In genomic region chr11:120060634-120061033, GRCm38 (mm10) we compare ENCODE assay signal across 26 mouse cellular contexts. TPM values are rescaled to one million over a fixed set of nuclear protein-coding genes. Genes with fewer than 3 reads are reported as not detected.
A peak's percentile ranks its signal among the peaks of the same experiment; 100 is the strongest.
DNase-seq lines count a peak whose midpoint lies in the region; ATAC-seq and TF ChIP-seq lines count a peak whose summit lies in the region.
"Had no signal": no experiment of that assay in that cellular context is flagged by ENCODE, and none has a peak within 500 bp of the region (broad histone marks: within the 10 kb centered on the region; RNA-seq: fewer than 3 reads in every experiment).

No protein-coding gene starts in this region.

- H3K27me3 ChIP-seq in intestine, embryonic 16.5 days (replicated peaks; ENCODE audit: control insufficient read depth, insufficient read depth, low read length): no peaks in the 10 kb centered on the region
- no peaks in the 10 kb centered on the region for H3K27me3 ChIP-seq in intestine, embryonic 15.5 days (replicated peaks)
- no peaks in the 10 kb centered on the region for H3K27me3 ChIP-seq in neural tube, embryonic 11.5 days (ENCODE audit: control insufficient read depth, insufficient read depth, low read length)
- no peaks in the 10 kb centered on the region for H3K27me3 ChIP-seq in intestine, postnatal 0 days (replicated peaks; ENCODE audit: control insufficient read depth, insufficient read depth, low read length)
- H3K27me3 ChIP-seq: embryonic facial prominence, embryonic 13.5 days; embryonic facial prominence, embryonic 15.5 days; forebrain, embryonic 13.5 days; forebrain, embryonic 15.5 days; Patski had no signal

- WGBS in intestine, embryonic 16.5 days: 74% methylated on average over 8 of the region's 8 CpGs
- WGBS in intestine, embryonic 15.5 days: 71% methylated on average over 8 of the region's 8 CpGs
- WGBS in neural tube, embryonic 11.5 days: 81% methylated on average over 8 of the region's 8 CpGs
- WGBS in intestine, postnatal 0 days: 52% methylated on average over 8 of the region's 8 CpGs

- H3K4me1 ChIP-seq in intestine, embryonic 16.5 days (ENCODE audit: control insufficient read depth, insufficient read depth, low read length): peaks cover 14% of the 10 kb centered on the region
- H3K4me1 ChIP-seq in intestine, embryonic 15.5 days (replicated peaks): no peaks in the 10 kb centered on the region
- no peaks in the 10 kb centered on the region for H3K4me1 ChIP-seq in neural tube, embryonic 11.5 days (ENCODE audit: control insufficient read depth, insufficient read depth, low read length)
- H3K4me1 ChIP-seq in intestine, postnatal 0 days (replicated peaks; ENCODE audit: control insufficient read depth, insufficient read depth, low read length): no peaks in the 10 kb centered on the region
- H3K4me1 ChIP-seq: forebrain, embryonic 13.5 days; forebrain, embryonic 15.5 days had no signal

- peak overlapping the region; percentile 6; the same call in 1 of the 2 replicates for H3K27ac ChIP-seq in intestine, embryonic 16.5 days (ENCODE audit: low read length)
- H3K27ac ChIP-seq in intestine, embryonic 15.5 days: no peak overlapping the region
- H3K27ac ChIP-seq in neural tube, embryonic 11.5 days (ENCODE audit: low read depth, low read length): no peak overlapping the region
- H3K27ac ChIP-seq in intestine, postnatal 0 days (ENCODE audit: low read depth, low read length): no peak overlapping the region
- H3K27ac ChIP-seq: embryonic facial prominence, embryonic 13.5 days; embryonic facial prominence, embryonic 15.5 days; forebrain, embryonic 13.5 days; forebrain, embryonic 15.5 days had no signal

- TF ChIP-seq CTCF in intestine, postnatal 0 days (IDR thresholded peaks at IDR 0.05; ENCODE audit: low read depth): no peak

- 0 out of 2 replicates have a peak overlapping the region, but pooled peaks have one; percentile 14 for H3K9ac ChIP-seq in intestine, embryonic 16.5 days (ENCODE audit: low read depth, low read length)
- no peak overlapping the region for H3K9ac ChIP-seq in intestine, embryonic 15.5 days
- no peak overlapping the region for H3K9ac ChIP-seq in neural tube, embryonic 11.5 days (ENCODE audit: low read length)
- H3K9ac ChIP-seq in intestine, postnatal 0 days (ENCODE audit: low read depth, low read length): no peak overlapping the region
- H3K9ac ChIP-seq: embryonic facial prominence, embryonic 13.5 days; embryonic facial prominence, embryonic 15.5 days; forebrain, embryonic 13.5 days; forebrain, embryonic 15.5 days had no signal

- H3K4me2 ChIP-seq in intestine, embryonic 16.5 days (ENCODE audit: low read depth, low read length): no peak overlapping the region
- H3K4me2 ChIP-seq in intestine, embryonic 15.5 days (replicated peaks): no peak overlapping the region
- H3K4me2 ChIP-seq in neural tube, embryonic 11.5 days (ENCODE audit: low read depth): no peak overlapping the region
- no peak overlapping the region for H3K4me2 ChIP-seq in intestine, postnatal 0 days (replicated peaks; ENCODE audit: low read depth)
- H3K4me2 ChIP-seq: embryonic facial prominence, embryonic 13.5 days; embryonic facial prominence, embryonic 15.5 days; forebrain, embryonic 13.5 days; forebrain, embryonic 15.5 days had no signal

- H3K9me3 ChIP-seq in intestine, embryonic 16.5 days (ENCODE audit: control insufficient read depth, low read length): no peaks in the 10 kb centered on the region
- H3K9me3 ChIP-seq in intestine, embryonic 15.5 days: no peaks in the 10 kb centered on the region
- H3K9me3 ChIP-seq in neural tube, embryonic 11.5 days (ENCODE audit: control insufficient read depth, low read length): no peaks in the 10 kb centered on the region
- no peaks in the 10 kb centered on the region for H3K9me3 ChIP-seq in intestine, postnatal 0 days (ENCODE audit: control insufficient read depth)
- H3K9me3 ChIP-seq: embryonic facial prominence, embryonic 15.5 days; forebrain, embryonic 13.5 days; forebrain, embryonic 15.5 days; G1E had no signal

- H3K36me3 ChIP-seq in intestine, embryonic 16.5 days (ENCODE audit: control insufficient read depth, insufficient read depth, low read length): no peaks in the 10 kb centered on the region
- 0 out of 2 replicates have a peak, but pooled peaks cover 4% of the 10 kb centered on the region for H3K36me3 ChIP-seq in intestine, embryonic 15.5 days
- peaks cover 5% of the 10 kb centered on the region; the same call in 1 of the 2 replicates for H3K36me3 ChIP-seq in neural tube, embryonic 11.5 days (ENCODE audit: control insufficient read depth, insufficient read depth, low read length)
- peaks cover 16% of the 10 kb centered on the region; the same call in 1 of the 2 replicates for H3K36me3 ChIP-seq in intestine, postnatal 0 days (ENCODE audit: control insufficient read depth, insufficient read depth)

- no peak overlapping the region for H3K4me3 ChIP-seq in intestine, embryonic 16.5 days (ENCODE audit: low read length)
- no peak overlapping the region for H3K4me3 ChIP-seq in intestine, embryonic 15.5 days (replicated peaks)
- no peak overlapping the region for H3K4me3 ChIP-seq in neural tube, embryonic 11.5 days (ENCODE audit: low read depth, low read length)
- no peak overlapping the region for H3K4me3 ChIP-seq in intestine, postnatal 0 days (ENCODE audit: low read depth, low read length)
- H3K4me3 ChIP-seq: embryonic facial prominence, embryonic 13.5 days; embryonic facial prominence, embryonic 15.5 days; erythroblast, embryonic 14.5 days; forebrain, embryonic 13.5 days; forebrain, embryonic 15.5 days had no signal

- DNase-seq in cerebellum, postnatal 14 days: peak; percentile 56 to 64
- DNase-seq in cerebellum, adult 18-20 months: no peak
- DNase-seq in neural tube, embryonic 11.5 days (ENCODE audit: low spot score): peak; percentile 7
- no peak for DNase-seq in neural tube, embryonic 10.5 days (ENCODE audit: extremely low spot score, low spot score)
- DNase-seq in ovary, postnatal 14 days (ENCODE audit: low spot score): no peak
- DNase-seq: adrenal gland, adult 8-10 months; adrenal gland, postnatal 14 days; adrenal gland, postnatal 36 days; B cell, adult 2 months; cerebellum, adult 11 months; cerebellum, adult 8-10 months; cerebellum, adult 9-11 months; cerebellum, postnatal 36 days; embryo, embryonic 11 days had no signal

- ATAC-seq in intestine, embryonic 16.5 days: 0 out of 2 replicates have a peak, but pooled peaks have one; percentile 26
- no peak for ATAC-seq in intestine, embryonic 15.5 days
- ATAC-seq in neural tube, embryonic 11.5 days (ENCODE audit: insufficient read depth, low FRiP score, low TSS enrichment): no peak
- ATAC-seq in intestine, postnatal 0 days: 0 out of 2 replicates have a peak, but pooled peaks have one; percentile 4
- ATAC-seq: activated CD4-positive, CD25-positive, alpha-beta regulatory T cell, adult 4 months; CD4-positive, CD25-positive, alpha-beta regulatory T cell, adult 4 months; forebrain, embryonic 13.5 days; forebrain, embryonic 15.5 days; Patski had no signal

RNA-seq across cellular contexts. Expression of gene Aatk, which starts 13.7 kb away (rescaled TPM):
- 1.7 and 2.3 TPM in 2 replicates for polyA plus RNA-seq in intestine, embryonic 16.5 days (2015; fragmentation: Nextera tagmentation; extraction: Ambion mirVana)
- 3.1 and 3.4 TPM in 2 replicates for polyA plus RNA-seq in intestine, embryonic 15.5 days (2015; fragmentation: Nextera tagmentation; extraction: Ambion mirVana)
- polyA plus RNA-seq in neural tube, embryonic 11.5 days (2014; fragmentation: Nextera tagmentation; extraction: Ambion mirVana): 3.0 and 5.1 TPM in 2 replicates
- 1.6 and 1.7 TPM in 2 replicates for polyA plus RNA-seq in intestine, postnatal 0 days (2015; fragmentation: Nextera tagmentation; extraction: Ambion mirVana)
- polyA plus RNA-seq: activated CD4-positive, CD25-positive, alpha-beta regulatory T cell, adult 4 months; CD4-positive, CD25-positive, alpha-beta regulatory T cell, adult 4 months; G1E had no signal

RNA-seq across cellular contexts. Expression of gene Cep131, which starts 26.0 kb away (rescaled TPM):
- polyA plus RNA-seq in intestine, embryonic 16.5 days (2015; fragmentation: Nextera tagmentation; extraction: Ambion mirVana): 12.0 and 12.2 TPM in 2 replicates
- polyA plus RNA-seq in intestine, embryonic 15.5 days (2015; fragmentation: Nextera tagmentation; extraction: Ambion mirVana): 14.2 and 19.7 TPM in 2 replicates
- 28.4 and 32.2 TPM in 2 replicates for polyA plus RNA-seq in neural tube, embryonic 11.5 days (2014; fragmentation: Nextera tagmentation; extraction: Ambion mirVana)
- polyA plus RNA-seq in intestine, postnatal 0 days (2015; fragmentation: Nextera tagmentation; extraction: Ambion mirVana): 4.8 and 5.6 TPM in 2 replicates

RNA-seq across cellular contexts. Expression of gene Tepsin, which starts 37.9 kb away (rescaled TPM):
- 21.1 and 22.5 TPM in 2 replicates for polyA plus RNA-seq in intestine, embryonic 16.5 days (2015; fragmentation: Nextera tagmentation; extraction: Ambion mirVana)
- polyA plus RNA-seq in intestine, embryonic 15.5 days (2015; fragmentation: Nextera tagmentation; extraction: Ambion mirVana): 15.4 and 17.7 TPM in 2 replicates
- 16.9 and 18.8 TPM in 2 replicates for polyA plus RNA-seq in neural tube, embryonic 11.5 days (2014; fragmentation: Nextera tagmentation; extraction: Ambion mirVana)
- polyA plus RNA-seq in intestine, postnatal 0 days (2015; fragmentation: Nextera tagmentation; extraction: Ambion mirVana): 13.5 and 15.1 TPM in 2 replicates

RNA-seq across cellular contexts. Expression of gene Ndufaf8, which starts 38.1 kb away (rescaled TPM):
- polyA plus RNA-seq in intestine, embryonic 16.5 days (2015; fragmentation: Nextera tagmentation; extraction: Ambion mirVana): 113 and 119 TPM in 2 replicates
- 90.8 and 109 TPM in 2 replicates for polyA plus RNA-seq in intestine, embryonic 15.5 days (2015; fragmentation: Nextera tagmentation; extraction: Ambion mirVana)
- polyA plus RNA-seq in neural tube, embryonic 11.5 days (2014; fragmentation: Nextera tagmentation; extraction: Ambion mirVana): 65.7 and 70.7 TPM in 2 replicates
- 153 TPM in 2 replicates for polyA plus RNA-seq in intestine, postnatal 0 days (2015; fragmentation: Nextera tagmentation; extraction: Ambion mirVana)

Comparison
In these comparisons a context has a peak if more than half of its experiments do, and no peak if none do; other contexts are left out.
1. DNase-seq: peak in cerebellum, postnatal 14 days (2 of 2) and neural tube, embryonic 11.5 days (single experiment); none in cerebellum, adult 18-20 months (0 of 2), neural tube, embryonic 10.5 days (single experiment) and ovary, postnatal 14 days (single experiment).
2. ATAC-seq: peak in intestine, embryonic 16.5 days (single experiment) and intestine, postnatal 0 days (single experiment); none in intestine, embryonic 15.5 days (single experiment) and neural tube, embryonic 11.5 days (single experiment).